Mouse (Mus musculus): Measurements from ENCODE around the gene Bst2.

GRCm38 (mm10) chr8:71563992-71564391, 26.7 kb upstream of the Bst2 start:
- TF ChIP-seq CTCF (IDR thresholded peaks at IDR 0.05; ENCODE audit: low read depth, low read length) = no peak
- TF ChIP-seq POLR2A (IDR thresholded peaks at IDR 0.05; ENCODE audit: borderline replicate concordance, low read depth, low read length) = no peak

Data from bone marrow macrophage, adult 2 months (primary cell).